Mouse (Mus musculus) v-Abl transformed pro-B cells (cell line): Measurements from ENCODE around the gene Htra1.

Experiments used
- in situ Hi-C, 2 experiments: fragments of 400-800 bp; cut with MboI; formaldehyde crosslinking; loops; one replicate each; pipeline ENCODE4 v1.15.1; 2025; ENCODE audit not compliant: unreplicated experiment in 2 of 2

Gene Htra1

GRCm38 (mm10) chr7:130932921-130933320, 3.0 kb upstream of the Htra1 start:
- in situ Hi-C loops, result no loop called here

GRCm38 (mm10) chr7:130934654-130935053, 1.3 kb upstream of the Htra1 start:
- in situ Hi-C loops, result no loop called here

- in situ Hi-C loops, result no loop called here
These were observed 504 bp upstream of the Htra1 start for GRCm38 (mm10) chr7:130935421-130935792.

DNA sequence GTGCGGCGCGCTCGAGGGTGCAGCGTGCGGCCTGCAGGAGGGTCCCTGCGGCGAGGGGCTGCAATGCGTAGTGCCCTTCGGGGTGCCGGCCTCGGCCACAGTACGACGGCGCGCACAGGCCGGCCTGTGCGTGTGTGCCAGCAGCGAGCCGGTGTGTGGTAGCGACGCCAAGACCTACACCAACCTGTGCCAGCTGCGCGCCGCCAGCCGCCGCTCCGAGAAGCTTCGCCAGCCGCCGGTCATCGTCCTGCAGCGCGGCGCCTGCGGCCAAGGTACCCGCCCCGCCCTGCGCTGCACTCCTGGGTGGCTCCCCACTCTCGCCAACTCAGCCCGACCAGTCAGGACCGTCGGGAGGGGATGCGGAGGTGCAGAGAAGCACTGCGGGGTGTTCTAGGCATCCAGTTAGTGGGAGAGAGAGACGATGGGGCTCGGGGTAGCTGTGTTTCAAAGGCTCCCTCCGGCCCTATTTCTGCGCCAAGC, 601 bp downstream of the Htra1 start:
- in situ Hi-C loops, result no loop called here

- in situ Hi-C loops, result no loop called here
These were observed 1.4 kb downstream of the Htra1 start for GRCm38 (mm10) chr7:130937266-130937841.

DNA sequence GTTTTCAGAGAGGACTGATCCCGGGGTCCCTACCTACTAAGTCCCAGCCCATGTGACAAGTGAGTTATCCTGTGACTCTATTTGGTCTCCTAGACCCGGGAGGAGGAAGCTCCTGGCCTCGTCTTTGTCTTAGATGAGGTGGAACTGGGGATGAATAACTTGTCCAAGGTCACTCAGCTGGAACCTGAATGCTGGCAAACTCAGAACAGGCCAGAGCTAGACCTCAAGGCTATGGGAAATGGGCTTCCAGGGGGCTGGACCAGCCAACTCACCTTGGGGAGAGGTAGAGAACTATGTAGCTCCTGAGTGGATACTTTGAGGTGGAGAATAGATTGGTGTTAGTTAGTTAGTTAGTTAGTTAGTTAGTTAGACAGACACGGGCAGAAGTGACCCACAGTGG, 2.1 kb downstream of the Htra1 start:
- in situ Hi-C loops, result no loop called here

GRCm38 (mm10) chr7:130938896-130939295, 3.0 kb downstream of the Htra1 start:
- in situ Hi-C loops, result no loop called here

- in situ Hi-C loops, result no loop called here
These were observed 4.8 kb downstream of the Htra1 start for GRCm38 (mm10) chr7:130940733-130941132.

DNA sequence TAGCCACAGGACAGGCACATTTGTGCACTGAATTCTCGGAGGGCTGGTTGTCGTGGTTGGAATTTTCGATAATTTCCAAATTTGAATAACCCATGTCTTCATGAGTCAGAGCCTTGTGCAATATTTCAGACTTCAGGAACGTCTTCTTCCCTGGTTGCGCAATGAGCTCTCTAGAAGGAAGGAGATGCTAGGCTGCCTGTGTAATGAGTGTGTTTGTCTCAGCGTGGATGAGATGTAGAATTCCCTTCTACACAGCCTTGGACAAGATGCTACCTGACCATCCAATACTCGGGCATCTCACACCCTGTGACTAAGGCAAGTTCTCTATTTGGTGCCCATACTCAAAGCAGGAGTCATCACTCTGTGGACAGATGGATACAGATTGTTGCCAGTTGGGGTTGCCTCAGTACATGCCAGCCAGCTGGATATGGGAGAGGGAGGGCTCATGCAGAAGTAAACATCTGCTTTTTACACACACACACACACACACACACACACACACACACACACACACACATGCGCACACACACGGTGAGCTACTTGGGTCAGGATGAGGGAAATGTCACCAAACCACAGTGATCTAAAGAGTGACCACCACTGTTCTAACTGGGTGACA, 7.5 kb downstream of the Htra1 start:
- in situ Hi-C loops, result no loop called here

DNA sequence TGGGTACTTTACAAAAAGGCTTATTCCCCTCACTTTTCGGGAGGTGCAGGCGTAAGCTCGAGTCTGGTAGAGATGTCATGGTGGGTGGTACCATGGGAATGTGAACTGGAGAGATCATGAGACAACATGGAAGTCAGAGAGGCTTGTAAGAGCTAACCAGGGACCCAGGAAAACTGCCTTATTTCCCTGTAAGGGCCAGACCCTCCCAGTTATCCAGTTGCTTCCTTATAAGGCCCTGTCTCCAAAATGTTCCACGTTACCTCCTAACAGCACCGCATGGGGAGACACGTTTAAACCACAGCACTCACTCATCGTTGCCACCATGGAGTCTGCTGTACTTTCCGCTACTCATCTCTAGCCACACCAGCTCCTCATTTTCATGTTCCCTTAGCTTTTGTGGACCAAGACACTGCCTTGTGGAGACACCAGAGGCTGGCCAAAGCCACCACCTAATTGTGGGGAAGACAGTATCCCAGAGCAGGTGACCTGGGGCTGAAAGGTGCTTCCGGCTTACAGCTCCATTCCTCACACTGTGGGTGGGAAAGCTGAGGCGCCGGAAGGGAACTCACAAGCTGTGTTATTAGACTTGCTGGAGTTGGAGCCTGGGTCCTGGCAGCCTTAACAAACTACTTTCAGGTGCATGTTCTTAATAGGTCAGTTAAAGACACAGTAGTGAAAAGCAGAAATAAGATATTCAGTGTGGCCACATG, 9.0 kb downstream of the Htra1 start:
- in situ Hi-C loops, result no loop called here

GRCm38 (mm10) chr7:130945730-130946129, 9.8 kb downstream of the Htra1 start:
- in situ Hi-C loops, result no loop called here

DNA sequence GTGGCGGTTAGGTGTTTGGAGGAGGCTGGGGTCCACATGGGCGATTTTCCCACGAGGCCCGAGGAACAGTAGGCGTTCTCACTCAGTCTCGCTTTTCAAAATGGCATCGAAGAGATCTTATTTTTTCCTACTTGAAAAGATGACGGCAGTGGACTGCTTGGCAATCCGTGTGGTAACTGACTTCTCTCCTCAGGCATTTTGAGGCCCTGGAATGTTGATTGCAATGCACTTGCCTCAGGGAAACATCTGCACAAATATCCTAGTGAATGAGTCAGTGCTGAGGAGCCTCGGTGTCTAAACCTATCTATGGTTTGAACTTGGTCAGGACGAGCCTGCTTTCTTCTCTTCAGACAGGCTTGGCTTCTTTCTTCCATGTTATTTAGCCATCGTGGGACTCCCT, 10.4 kb downstream of the Htra1 start:
- in situ Hi-C loops, result no loop called here

DNA sequence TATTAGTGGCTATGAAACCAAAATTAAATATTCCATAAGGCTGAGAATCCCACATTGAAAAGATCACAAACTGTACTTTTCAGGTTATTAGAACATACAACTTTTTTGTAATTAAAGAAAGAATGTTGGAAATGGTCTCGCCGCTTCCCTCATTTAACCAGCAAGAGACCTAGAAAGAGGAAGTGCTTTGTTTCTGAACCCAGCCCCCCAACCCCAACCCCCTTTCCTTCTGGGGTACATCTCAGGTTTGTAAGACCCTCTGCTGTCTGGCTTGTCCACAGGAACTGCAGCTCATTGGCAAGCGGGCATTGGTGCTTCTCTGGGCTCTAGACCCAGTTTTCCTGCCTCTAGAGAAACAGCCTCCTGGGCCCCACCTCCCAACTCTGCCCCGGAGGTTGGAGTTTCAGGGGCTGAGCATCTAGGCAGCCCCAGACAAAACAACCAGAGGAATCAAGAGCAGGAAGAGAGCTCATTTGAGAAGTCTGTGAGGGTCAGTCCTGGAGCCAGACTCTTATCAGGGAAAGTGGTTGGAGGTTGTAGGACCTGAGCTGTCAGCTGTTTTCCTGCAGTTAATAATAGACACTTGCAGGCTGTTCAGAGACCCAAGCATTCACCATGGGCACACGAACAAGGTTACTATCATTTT, 12.8 kb downstream of the Htra1 start:
- in situ Hi-C loops, result no loop called here

GRCm38 (mm10) chr7:130949331-130949751, 13.4 kb downstream of the Htra1 start:
- in situ Hi-C loops, result no loop called here

GRCm38 (mm10) chr7:130950482-130950881, 14.6 kb downstream of the Htra1 start:
- in situ Hi-C loops, result no loop called here

DNA sequence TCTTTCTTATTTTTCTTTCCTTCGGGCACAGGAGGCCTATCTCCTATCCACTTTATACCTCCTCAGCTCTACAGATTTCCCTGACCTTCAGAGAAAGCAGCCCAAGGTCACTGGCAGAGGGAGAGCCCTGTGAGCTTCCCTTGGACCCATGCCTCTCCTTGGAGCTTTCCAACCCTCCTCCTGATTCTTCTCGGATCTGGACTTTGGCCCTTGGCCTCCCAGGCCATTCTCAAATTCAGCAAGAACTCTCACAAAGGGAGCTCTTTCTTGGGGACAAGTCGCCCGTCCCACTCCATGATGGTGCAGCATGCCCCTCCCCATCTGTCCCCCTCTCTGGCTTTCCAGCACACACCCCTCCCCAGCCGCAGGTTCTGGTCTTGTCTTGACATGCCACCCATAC, 15.1 kb downstream of the Htra1 start:
- in situ Hi-C loops, result no loop called here

GRCm38 (mm10) chr7:130953376-130953775, 17.5 kb downstream of the Htra1 start:
- in situ Hi-C loops, result no loop called here

DNA sequence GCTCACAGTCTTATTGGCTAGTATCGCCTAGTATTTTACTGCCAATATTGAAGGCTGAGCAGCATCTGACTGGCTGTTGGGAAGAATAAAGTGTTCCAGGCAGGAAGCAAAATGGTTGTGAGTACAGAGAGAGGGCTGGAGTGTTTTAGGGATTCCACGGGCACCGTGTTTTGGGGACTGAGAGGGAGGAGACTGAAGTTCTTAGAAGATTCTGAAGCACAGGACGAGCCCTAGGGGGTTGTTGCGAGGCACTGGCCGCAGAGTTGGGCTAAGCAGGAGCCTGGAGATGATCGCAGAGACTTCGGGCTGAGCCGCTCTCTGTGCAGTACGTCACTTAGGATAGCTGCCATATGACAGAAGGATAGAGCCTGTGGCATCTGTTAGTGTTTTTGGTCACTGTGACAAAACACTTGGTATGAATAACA, 18.3 kb downstream of the Htra1 start:
- in situ Hi-C loops, result no loop called here

DNA sequence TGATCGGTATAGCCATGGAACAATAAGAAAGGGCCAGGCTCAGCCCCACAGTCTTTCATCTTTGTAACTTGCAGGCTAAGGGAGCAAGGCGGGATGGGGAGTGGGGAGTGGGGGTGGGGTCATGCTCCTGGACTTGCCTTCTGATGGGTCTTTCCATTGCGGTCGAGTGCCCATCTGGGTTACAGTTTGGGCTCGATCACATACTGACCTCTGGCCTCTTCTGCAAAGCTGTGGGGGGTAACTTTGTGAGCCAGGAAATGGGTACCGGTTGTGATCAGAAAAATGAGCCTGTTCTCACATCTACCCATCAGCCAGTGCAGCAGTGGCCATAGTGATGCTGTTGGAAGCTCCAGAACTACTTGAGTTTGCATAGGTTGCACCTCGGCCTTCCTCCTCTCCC, 22.6 kb downstream of the Htra1 start:
- in situ Hi-C loops, result no loop called here

- in situ Hi-C loops, result no loop called here
These were observed 24.0 kb downstream of the Htra1 start for GRCm38 (mm10) chr7:130959868-130960267.

- in situ Hi-C loops, result no loop called here
These were observed 25.5 kb downstream of the Htra1 start for GRCm38 (mm10) chr7:130961429-130961828.
